Mouse (Mus musculus): ENCODE measurements around the gene Ciao2b. TPM values are rescaled to one million over a fixed set of nuclear protein-coding genes. Genes with fewer than 3 reads are reported as not detected.

The Ciao2b gene
- total RNA-seq, 2 experiments from 2014 or later = 27.1 to 32.0 TPM

DNA sequence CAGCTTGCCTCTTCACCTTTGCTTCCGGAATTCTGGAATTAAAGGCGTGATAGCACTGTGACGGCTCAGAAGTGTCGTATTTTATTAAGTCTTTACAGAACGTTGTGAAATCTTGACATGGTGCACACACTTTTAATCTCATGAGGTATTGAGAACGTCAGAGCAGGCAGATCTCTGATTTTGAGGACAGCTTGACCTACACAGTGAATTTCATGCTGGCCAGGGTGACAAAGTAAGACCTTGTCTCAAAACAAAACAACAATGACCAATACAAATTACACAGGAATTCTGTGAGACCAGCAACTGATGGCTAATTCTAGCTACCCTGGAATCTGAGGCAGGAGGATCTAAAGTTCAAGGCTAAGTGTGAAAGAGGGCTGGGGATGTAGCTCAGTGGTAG, 49.2 kb downstream of the Ciao2b start:
- no peak for DNase-seq
- intact Hi-C loops (cut with DNase I; ENCODE audit: low total_unique reads) = no loop called here

- no peak for DNase-seq
- intact Hi-C loops (cut with DNase I; ENCODE audit: low total_unique reads) = no loop called here
Observed at GRCm38 (mm10) chr8:104591856-104592255, 49.9 kb downstream of the Ciao2b start.

- peak; percentile 84 for DNase-seq
- intact Hi-C loops (cut with DNase I; ENCODE audit: low total_unique reads) = no loop called here
Observed at GRCm38 (mm10) chr8:104591133-104591834, 50.5 kb downstream of the Ciao2b start, which contains the start of gene Pdp2. Pdp2 (plus strand) TSS chr8:104591451.

- intact Hi-C loops (cut with DNase I; ENCODE audit: low total_unique reads) = no loop called here
- DNase-seq = no peak
Observed at GRCm38 (mm10) chr8:104590284-104590683, 51.5 kb downstream of the Ciao2b start.

Other genes starting within 250 kb of the Ciao2b start
- 1 to 10 TPM; 4.7 to 4.8 TPM for gene Cmtm4, start 246.2 kb downstream of the Ciao2b start, total RNA-seq (2021)
- gene Dync1li2, start 198.9 kb downstream of the Ciao2b start, total RNA-seq (2021) = 100 to 1,000 TPM in 1 of 2 experiments, 10 to 100 TPM in 1; 99.3 to 104 TPM
- under 1 TPM in 1 of 2 experiments, not detected in 1; 0.06 TPM for gene Terb1, start 132.1 kb downstream of the Ciao2b start, total RNA-seq (2021)
- gene Nae1, start 107.3 kb downstream of the Ciao2b start, total RNA-seq (2021) = 10 to 100 TPM; 20.4 to 24.5 TPM
- gene Car7, start 107.3 kb downstream of the Ciao2b start, total RNA-seq (2021) = 1 to 10 TPM; 1.0 to 1.1 TPM
- gene Pdp2, start 50.5 kb downstream of the Ciao2b start, total RNA-seq (2021) = 1 to 10 TPM; 3.9 to 4.7 TPM
- gene Cdh16, start 17.6 kb downstream of the Ciao2b start, total RNA-seq (2021) = not detected
- 10 to 100 TPM in 1 of 2 experiments, 1 to 10 TPM in 1; 3.7 to 15.5 TPM for gene Rrad, start 10.6 kb downstream of the Ciao2b start, total RNA-seq (2021)
- not detected for gene Ces2a, start 92.0 kb upstream of the Ciao2b start, total RNA-seq (2021)
- gene Ces2b, start 189.6 kb upstream of the Ciao2b start, total RNA-seq (2021) = under 1 TPM in 1 of 2 experiments, not detected in 1; 0.14 TPM
- gene Ces2c, start 205.1 kb upstream of the Ciao2b start, total RNA-seq (2021) = under 1 TPM; 0.33 to 0.47 TPM